Mouse (Mus musculus) thymus, adult 2 months (tissue): ENCODE data around the gene Gje1.

Source experiments
- CTCF ChIP-seq: fragments of 200-500 bp; IDR thresholded peaks from 2 replicates; pipeline ENCODE4 v1.5.1; 2012; ENCODE audit warnings: mild to moderate bottlenecking, control low read depth, low read length, moderate library complexity, borderline replicate concordance; ENCODE audit not compliant: control insufficient read depth, poor library complexity, insufficient read depth; ENCODE audit errors: extremely low read depth
- POLR2A ChIP-seq: fragments of 200-500 bp; IDR thresholded peaks from 2 replicates; pipeline ENCODE4 v1.6.1; 2012; ENCODE audit warnings: mild to moderate bottlenecking, low read length, control low read depth, moderate library complexity; ENCODE audit not compliant: control insufficient read depth, poor library complexity, insufficient read depth; ENCODE audit errors: extremely low read depth

DNA sequence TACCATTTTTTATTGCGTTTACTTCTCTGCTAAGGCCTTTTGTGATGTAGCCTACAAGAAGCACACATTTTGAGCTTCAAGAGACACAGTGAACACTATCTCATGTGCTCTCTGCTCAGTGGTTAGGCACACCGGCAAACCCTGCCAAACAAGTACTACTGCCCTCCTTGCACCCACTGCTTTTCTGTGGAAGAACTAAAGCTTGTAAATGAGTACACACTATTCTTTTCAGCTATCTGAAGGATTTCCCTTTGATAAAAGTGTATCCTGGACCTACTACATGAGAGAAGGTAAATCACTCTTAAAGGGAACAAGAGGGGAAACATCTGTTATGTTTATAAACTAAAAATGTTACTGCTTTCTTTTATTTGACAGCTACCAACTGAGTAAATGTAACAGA lies 51.9 kb downstream of the Gje1 start:
- TF ChIP-seq POLR2A: no peak
- no peak for TF ChIP-seq CTCF
